Mouse (Mus musculus): ENCODE measurements around the gene Cbfa2t3.

Gene Cbfa2t3

GRCm38 (mm10) chr8:122699005-122699492 is at the start of gene Cbfa2t3:
Cbfa2t3 (minus strand) TSS chr8:122699109.
- DNase-seq (ENCODE audit: low spot score) = no peak

GRCm38 (mm10) chr8:122747825-122748224 is 48.9 kb upstream of the Cbfa2t3 start:
- DNase-seq (ENCODE audit: low spot score) = no peak

GRCm38 (mm10) chr8:122746439-122746838 is 47.5 kb upstream of the Cbfa2t3 start:
- no peak for DNase-seq (ENCODE audit: low spot score)

- DNase-seq (ENCODE audit: low spot score) = no peak
These were observed 46.9 kb upstream of the Cbfa2t3 start for GRCm38 (mm10) chr8:122745750-122746275.

- DNase-seq (ENCODE audit: low spot score) = no peak
These were observed 46.3 kb upstream of the Cbfa2t3 start for GRCm38 (mm10) chr8:122745022-122745749.

GRCm38 (mm10) chr8:122742471-122742870 is 43.6 kb upstream of the Cbfa2t3 start:
- no peak for DNase-seq (ENCODE audit: low spot score)

- DNase-seq (ENCODE audit: low spot score) = no peak
These were observed 40.3 kb upstream of the Cbfa2t3 start for GRCm38 (mm10) chr8:122739102-122739725.

GRCm38 (mm10) chr8:122737886-122738285 is 39.0 kb upstream of the Cbfa2t3 start:
- no peak for DNase-seq (ENCODE audit: low spot score)

- DNase-seq (ENCODE audit: low spot score) = no peak
These were observed 38.2 kb upstream of the Cbfa2t3 start for GRCm38 (mm10) chr8:122737071-122737470.

GRCm38 (mm10) chr8:122736623-122737022 is 37.7 kb upstream of the Cbfa2t3 start:
- DNase-seq (ENCODE audit: low spot score) = no peak

- DNase-seq (ENCODE audit: low spot score) = no peak
These were observed 36.9 kb upstream of the Cbfa2t3 start for GRCm38 (mm10) chr8:122735542-122736473.

- no peak for DNase-seq (ENCODE audit: low spot score)
These were observed 36.2 kb upstream of the Cbfa2t3 start for GRCm38 (mm10) chr8:122735110-122735509.

GRCm38 (mm10) chr8:122728630-122729029 is 29.7 kb upstream of the Cbfa2t3 start:
- DNase-seq (ENCODE audit: low spot score) = no peak

GRCm38 (mm10) chr8:122727412-122727811 is 28.5 kb upstream of the Cbfa2t3 start:
- DNase-seq (ENCODE audit: low spot score) = no peak

- DNase-seq (ENCODE audit: low spot score) = no peak
These were observed 27.9 kb upstream of the Cbfa2t3 start for GRCm38 (mm10) chr8:122726789-122727188.

GRCm38 (mm10) chr8:122725187-122725586 is 26.3 kb upstream of the Cbfa2t3 start:
- DNase-seq (ENCODE audit: low spot score) = no peak

- DNase-seq (ENCODE audit: low spot score) = no peak
These were observed 22.1 kb upstream of the Cbfa2t3 start for GRCm38 (mm10) chr8:122720811-122721640.

GRCm38 (mm10) chr8:122720070-122720729 is 21.3 kb upstream of the Cbfa2t3 start:
- peak; percentile 37 for DNase-seq (ENCODE audit: low spot score)

GRCm38 (mm10) chr8:122719500-122720065 is 20.7 kb upstream of the Cbfa2t3 start:
- no peak for DNase-seq (ENCODE audit: low spot score)

All from ovary, adult 18-20 months (tissue).